Mouse (Mus musculus) cerebellum, adult 9-10 months (tissue): ENCODE results near the gene Rasl12.

Experiments used
- DNase-seq: peaks from one replicate; pipeline ENCODE4 v3.0.0; 2022

Gene Rasl12

GRCm38 (mm10) chr9:65398279-65398678 is at the start of gene Rasl12:
Rasl12 (plus strand) TSS chr9:65398506.
- DNase-seq = no peak

- no peak for DNase-seq
Measured at GRCm38 (mm10) chr9:65353251-65353650, 45.1 kb upstream of the Rasl12 start.

GRCm38 (mm10) chr9:65356561-65356960 is 41.7 kb upstream of the Rasl12 start:
- DNase-seq = no peak

DNA sequence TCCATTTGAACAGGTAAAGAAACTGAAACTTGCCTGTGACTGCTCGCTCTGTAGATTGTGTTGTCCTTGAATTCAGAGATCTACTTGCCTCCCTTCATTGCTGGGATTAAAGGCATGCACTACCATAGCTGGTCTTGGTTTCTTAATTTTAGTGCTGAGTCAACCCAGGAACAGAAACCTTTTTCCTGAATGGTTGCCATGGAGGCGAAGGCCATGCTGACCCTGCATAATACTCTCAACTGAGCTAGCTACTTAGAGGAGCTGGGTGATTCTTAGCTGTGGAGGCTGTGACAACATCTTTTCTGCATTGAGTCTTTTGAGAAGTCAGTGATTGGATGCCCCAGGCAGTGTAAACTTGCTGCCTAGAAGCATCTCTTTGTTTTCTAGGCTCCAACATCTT is 41.3 kb upstream of the Rasl12 start:
- no peak for DNase-seq

DNA sequence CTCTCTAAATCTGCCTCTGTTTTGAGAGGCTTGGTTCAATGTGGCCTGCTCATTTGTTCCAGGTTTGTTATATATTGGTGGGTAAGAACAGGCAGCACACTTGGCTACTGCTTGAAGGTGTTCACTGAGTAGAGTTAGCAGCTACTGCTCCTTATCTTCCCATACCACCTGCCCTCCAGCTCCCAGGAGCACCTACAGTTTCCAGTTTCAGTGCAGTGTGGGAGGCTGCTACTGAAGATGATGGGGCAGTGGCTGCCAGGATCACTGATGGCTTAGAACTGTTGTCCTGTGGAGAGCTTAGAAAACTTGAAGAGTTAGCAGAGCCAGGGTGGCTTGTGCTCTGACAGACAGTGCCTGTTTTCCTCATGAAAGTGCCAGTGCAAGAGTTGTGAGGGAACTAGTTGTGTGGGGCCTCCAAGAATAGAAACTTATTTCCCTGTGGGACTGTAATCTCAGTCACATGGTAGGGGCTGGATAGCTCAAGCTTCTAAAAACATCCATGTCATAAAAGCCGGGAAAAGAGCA is 39.3 kb upstream of the Rasl12 start:
- no peak for DNase-seq

DNA sequence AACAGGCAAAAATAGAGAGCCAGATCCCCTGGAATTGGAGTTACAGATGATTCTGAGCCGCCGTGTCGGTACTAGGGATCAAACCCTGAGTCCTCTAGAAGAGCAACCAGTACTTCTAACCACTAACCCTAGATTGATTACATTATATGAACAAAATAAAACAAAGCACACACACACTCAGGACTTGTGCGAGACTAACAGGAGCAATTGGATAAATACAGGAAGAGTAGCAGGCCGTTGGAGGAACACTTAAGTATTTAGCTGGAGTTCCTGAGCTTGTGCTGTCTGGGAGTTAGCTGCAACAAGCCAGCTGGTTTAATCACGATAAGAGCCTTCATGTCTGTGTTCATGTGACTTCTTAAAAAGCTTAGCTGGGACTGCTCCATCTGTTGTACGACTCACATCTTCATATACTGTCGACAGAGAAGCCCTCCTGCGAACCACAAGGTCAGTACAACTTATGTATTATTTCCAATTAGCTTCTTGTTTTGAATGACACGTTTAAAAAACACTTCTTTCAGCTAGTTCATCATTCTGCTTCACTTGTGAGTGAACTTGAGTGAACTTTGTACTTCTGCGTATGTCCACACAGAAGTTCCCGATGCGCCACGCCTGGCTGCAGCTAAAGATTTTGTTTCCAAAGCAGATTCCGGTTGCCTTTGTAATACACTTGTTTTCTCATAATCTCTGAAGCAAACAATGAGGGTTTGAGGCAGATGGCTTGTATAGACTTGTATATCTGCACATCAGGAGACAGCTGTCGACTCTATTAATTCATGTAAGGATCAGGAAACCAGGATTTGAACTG is 37.5 kb upstream of the Rasl12 start, which contains the start of gene Ubap1l:
Gene Ubap1l (plus strand): TSS at position 401 of the 808 bp plus-strand sequence.
- no peak for DNase-seq

DNA sequence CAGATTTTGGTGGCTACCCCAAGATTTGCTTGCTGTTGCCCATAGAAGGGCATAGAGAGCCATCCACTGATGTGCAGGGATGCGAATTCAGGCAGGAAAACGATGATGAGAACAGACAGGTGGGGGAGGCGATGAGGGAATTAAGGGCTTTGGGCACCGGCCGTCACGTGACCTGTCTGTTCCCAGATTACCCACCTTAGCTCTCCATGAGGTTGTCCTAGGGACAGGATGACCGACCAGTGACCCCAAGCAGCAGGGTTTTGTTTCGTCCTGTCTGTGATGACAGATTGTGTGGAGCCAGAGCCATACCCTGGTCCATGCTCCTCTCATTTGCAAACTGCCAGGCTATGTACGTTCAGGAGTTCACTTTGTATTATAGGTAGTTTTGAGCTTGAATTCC is 34.6 kb upstream of the Rasl12 start:
- DNase-seq = no peak

DNA sequence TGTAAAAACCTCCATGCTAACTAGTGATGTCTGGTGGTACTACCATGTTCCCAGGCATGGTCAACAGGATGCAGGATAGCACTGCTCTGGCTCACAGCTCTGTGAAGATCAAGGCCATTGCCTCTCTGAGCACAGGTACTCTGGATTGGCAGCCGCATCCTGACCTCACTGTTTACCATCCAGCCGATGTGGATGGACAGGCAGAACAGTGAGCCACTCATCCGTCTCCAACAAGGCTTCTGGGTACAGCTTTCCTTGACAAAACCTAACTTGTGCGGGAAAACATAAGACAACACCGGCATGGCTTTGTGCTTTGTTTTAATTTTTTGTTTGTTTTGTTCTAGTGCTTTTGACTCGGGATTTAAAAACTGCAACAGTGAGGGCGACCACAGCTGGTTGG is 32.6 kb upstream of the Rasl12 start:
- DNase-seq = no peak

DNA sequence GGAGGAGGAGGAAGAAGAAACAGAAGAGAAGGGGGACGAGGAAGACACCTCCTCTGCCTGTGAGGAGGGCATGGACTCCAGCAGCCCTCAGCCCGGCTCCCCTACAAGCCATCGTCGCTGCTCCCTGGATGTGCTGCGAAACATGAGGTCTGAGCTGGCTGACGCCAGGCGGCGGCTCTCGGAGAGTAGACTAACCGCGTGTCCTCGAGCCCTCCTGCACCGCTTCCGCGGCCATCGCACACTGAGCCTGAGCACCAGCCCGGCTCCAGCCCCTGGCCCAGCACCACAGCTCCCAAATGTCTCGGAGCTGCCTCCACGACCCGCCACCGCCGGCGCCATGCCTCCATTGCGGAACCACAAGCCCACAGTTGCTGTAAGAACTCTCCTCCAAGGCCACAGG is 26.6 kb upstream of the Rasl12 start:
- DNase-seq = no peak

DNA sequence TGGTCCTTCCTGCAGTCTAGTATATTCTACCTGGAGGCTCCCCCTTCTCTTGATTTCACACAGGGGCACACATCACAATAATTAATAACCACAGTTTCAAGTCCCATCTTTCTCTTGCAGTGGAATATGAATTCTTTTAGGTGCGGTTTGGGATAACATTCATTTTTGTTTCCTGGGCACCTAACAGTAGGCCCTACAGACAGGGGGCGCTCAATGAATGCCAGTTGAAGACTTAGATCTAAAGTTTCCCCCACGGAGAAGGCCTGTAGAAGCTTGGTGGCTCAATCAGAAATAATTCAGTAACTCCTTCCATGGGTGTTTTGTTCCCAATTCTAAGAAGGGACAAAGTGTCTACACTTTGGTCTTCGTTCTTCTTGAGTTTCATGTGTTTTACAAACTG is 25.9 kb upstream of the Rasl12 start:
- DNase-seq = no peak

- no peak for DNase-seq
Measured at GRCm38 (mm10) chr9:65374468-65375162, 23.7 kb upstream of the Rasl12 start.

DNA sequence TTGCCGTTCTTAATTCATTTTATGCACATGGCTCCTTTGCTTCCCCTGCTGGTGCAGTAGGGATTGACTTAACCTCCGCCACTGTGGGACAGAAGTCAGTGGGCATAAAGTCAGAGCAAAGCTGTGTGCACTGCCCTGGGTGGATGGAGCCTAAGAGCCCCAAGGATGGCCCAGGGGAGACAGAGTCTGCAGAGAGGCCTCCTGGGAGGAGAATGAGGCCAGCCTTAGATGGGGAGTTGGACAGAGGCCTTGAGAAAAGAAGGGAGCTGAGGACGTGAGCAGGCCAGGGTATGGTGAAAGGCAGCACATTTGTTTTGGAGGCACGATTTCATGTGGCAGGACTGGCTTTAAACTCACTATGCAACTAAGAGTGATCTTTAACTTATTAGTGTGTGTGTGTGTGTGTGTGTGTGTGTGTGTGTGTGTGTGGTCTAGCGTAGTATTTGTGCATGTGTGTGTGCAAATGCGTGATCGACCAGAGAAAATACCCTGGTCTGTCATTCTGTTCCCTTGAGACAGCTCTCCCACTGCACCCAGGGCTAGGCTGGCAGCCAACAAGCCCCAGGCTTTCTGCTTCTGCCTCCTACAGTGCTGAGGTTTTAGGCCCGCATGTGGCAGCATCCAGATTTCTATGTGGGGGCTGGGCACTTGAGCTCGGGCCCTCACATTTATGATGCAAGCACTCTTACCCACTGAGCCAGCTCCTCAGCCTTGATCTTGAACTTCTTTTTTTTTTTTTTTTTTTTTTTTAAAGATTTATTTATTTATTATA is 23.0 kb upstream of the Rasl12 start:
- DNase-seq = no peak

- DNase-seq = no peak
Measured at GRCm38 (mm10) chr9:65381017-65381590, 17.2 kb upstream of the Rasl12 start.

DNA sequence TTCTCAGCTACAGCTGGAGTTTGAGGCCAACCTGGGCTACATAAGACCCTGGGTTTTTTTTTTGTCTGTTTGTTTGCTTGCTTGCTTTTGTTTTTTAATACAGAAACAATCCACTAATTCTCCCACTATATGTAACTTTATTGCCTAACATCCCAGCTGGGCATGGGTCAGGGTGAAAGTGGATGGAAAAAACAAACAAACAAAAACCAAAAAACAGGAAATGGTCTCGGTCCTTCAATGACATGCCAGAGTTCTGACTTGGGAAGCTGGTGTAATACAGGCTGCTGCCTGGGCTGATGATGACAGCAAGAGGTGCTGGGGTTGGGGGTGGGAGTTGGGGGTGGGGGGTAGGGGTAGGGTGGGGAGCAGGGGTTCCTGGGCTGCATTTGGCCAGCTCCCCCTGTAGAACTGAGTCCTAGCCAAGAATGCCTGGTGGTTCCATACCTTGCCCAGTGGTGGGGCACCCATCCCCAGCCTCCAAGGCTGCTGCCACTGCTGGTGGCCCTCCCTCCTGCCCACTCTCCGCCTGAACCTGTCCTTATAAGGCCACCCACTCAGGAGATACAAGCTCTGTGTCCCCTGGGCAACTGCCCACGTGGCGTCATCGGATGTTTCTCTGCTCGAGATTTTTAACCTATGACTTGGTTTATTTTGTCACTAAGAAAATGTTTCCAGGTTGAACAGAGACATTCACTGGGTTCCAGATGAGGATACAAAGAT is 16.1 kb upstream of the Rasl12 start:
- no peak for DNase-seq

- no peak for DNase-seq
Measured at GRCm38 (mm10) chr9:65382751-65383097, 15.6 kb upstream of the Rasl12 start.

DNA sequence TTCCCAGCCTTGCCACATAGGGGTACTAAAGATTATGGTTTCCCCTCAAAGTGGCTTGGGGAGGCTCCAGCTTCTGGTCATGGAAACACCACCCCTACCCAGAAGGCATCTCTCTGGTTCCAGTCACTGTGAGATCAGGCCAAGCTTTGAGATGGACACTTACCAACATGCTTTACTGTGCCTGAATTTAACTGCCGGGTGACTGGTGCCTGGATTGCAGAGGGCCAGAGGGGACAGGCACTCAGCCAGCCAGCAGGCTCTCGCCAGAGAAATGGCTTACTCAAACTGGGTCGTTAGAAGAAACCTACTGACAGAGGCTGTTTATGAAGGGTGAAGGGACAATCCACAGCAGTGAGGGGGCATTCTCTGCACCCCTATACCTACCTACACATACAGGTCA is 14.0 kb upstream of the Rasl12 start:
- no peak for DNase-seq

DNA sequence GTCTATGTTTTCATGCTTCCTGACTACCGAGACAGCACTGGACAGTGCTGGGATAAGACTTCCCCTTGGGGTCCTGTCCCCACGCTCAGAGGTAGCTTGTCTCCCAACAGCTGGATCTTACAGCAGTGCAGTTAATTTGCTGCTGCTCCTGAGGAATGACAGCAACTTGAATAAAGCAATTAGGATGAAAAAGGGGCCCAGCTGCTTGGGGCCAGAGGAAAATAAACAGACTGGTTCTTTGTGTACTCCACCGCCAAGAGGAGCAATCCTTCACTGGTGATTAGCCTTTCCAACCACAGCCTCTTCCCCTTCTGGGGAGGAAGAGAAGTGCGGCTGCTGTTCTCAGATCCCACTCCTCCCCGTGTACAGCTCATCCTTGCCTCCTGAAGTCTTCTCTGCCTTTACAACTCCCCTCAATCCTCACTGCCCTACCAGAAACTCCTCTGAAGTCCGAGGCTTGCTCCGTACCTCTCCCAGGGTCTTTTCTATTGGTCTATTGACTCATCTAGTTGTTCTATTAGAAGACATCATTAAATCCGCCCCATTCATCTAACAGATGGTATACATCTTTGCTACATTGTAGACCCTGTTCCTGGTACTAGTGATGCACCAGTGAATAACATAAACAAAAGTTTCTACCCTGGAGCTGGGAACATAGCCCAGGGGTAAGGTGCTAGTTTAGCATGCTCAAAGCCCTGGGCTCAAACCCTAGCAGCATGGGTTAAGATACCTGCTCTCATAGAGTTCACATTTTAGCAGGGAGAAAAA is 11.7 kb upstream of the Rasl12 start:
- DNase-seq = no peak

DNA sequence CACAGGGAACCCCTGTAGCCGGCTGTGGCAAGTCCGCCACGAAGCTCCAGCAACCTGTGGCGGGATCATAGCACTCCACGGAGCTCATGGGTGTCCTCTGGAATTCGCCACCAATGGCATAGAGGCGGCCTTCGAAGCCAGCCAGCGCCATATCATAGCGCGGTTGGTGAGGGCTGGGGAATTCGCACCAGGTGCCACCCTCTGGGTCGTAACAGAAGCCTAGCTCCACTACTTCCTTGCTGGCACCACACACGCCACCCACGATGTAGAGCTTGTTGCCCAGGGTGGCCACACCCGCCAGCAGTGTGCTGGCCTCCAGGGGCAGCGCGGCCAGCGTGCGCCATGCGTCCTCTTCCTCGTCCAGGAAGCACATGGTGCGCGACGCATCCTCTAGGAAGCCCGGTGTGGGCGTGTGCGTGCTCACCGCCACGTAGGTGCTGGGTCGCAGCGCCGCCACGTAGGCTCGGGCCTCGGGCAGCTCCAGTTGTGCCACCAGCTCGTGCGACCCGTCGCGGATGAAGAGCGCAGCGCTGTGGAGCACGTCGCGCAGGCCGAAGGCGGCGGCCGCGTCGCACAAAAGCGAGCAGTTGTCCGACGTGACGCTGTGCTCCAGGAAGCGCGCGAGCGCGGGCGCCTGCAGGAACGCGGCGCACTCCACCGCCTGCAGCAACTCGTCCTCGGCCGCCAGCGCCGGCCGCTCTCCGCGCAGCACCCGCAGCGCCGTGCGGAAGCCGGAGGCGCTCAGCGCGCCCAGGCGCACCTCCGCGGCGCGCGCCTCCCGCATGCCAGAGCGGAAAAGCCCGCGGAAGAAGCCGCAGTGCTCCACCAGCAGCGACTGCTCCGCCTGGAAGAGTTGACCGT is 7.3 kb upstream of the Rasl12 start:
- DNase-seq = no peak

DNA sequence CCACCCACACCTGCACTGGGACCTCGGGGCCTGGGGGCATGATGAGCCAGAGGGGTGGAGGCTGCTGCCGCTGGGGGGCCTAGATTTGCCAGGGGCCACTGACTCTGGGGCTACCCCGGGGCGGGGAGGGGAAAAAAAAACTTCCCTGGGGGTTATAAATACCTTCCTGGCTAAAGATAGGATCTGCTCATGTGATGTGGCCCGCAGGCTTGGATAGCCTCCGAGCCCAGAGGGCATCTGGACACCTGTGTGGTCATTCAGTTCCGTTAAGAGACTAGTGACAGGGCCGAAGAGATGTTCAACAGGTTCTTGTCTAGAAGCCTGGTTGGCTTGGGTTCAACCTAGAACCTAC is 6.7 kb upstream of the Rasl12 start, which contains the start of gene Kbtbd13:
Gene Kbtbd13 (minus strand): TSS at position 40 of the 352 bp plus-strand sequence.
- DNase-seq = no peak

DNA sequence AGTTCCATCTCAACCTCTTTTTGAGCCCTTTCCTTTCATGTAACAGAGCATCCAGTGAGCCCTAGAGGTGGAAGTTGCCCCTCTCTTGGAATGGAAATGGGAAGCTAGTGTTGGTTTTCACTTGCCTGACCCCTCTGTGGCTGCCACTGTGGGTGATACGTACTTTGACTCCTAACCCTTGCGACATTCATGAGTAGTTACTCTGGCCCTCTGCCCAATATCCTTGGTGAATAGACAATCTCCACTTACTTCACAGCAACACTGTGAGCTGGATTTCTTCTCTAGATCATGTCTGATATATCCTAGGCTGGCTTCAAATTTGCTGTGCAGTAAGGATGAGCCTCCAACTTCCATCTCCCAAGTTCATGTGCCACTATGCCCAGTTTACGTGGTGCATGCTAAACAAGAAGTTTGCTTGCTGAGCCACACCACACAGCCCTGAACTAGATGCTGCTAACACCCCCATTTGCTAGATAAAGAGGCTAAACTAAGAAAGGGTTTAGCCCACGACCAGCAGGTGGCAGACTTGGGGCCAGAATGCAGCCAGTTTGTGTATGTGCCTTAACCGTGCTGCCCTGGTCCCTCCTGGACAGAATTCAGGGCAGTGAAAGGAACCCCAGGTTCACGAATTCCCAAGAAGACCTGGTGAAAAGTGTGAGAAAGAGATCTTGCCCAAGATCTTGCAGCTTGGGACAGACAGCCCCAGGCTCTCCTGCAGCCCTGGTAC is 5.5 kb upstream of the Rasl12 start:
- DNase-seq = peak; percentile 37
